Mouse (Mus musculus) mature B cell (primary cell): ENCODE results near the gene Spdef.

ENCODE experiments used
- in situ Hi-C: fragments of 300-500 bp; cut with MboI; formaldehyde crosslinking; loops from 2 replicates; pipeline ENCODE4 v1.14.3; 2019

Gene Spdef

GRCm38 (mm10) chr17:27677756-27678155 is 51.0 kb downstream of the Spdef start:
- in situ Hi-C loops: no loop called here

DNA sequence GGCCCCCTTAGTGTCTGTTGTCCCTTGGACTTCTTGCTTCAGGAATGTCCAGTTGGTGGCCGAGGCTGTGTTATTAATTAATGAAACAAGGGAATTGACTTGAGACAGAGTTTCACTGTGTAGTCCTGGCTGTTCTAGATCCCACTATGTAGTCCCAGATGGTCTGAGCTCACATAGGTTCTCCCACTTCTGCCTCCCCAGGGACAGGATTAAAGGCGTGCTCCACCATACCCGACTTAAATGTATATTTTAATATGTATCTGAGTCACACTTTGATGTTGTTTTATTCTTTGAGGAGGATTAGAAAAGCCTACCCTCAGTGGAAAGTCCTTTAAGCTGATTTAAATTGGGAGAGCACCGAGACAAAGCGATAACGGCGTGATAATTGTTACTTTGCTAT is 52.5 kb downstream of the Spdef start:
- in situ Hi-C loops: no loop called here

- in situ Hi-C loops: no loop called here
Observed at GRCm38 (mm10) chr17:27675453-27675852, 53.3 kb downstream of the Spdef start.

DNA sequence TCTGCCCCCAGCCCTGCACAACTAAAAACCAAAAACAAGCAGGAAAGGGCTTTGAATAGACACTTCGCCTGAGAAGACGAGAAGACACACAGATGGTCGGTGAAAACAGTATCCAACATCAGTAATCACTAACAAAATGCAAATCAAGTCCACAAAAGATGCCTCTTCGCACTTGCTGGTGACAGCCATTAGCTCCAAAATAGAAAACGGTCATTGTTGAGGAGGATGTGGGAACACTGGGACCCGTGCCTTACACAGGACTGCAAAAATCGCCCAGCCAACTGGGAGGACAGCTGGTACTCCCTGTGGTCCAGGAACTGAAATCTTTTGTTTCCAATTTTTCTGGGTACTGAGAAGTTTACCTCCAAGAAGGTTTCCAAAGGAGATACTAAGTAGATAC is 54.8 kb downstream of the Spdef start:
- in situ Hi-C loops: no loop called here

- in situ Hi-C loops: no loop called here
Observed at GRCm38 (mm10) chr17:27671720-27672119, 57.0 kb downstream of the Spdef start.
